Mouse (Mus musculus): ENCODE data around the gene Rab40c.

DNA sequence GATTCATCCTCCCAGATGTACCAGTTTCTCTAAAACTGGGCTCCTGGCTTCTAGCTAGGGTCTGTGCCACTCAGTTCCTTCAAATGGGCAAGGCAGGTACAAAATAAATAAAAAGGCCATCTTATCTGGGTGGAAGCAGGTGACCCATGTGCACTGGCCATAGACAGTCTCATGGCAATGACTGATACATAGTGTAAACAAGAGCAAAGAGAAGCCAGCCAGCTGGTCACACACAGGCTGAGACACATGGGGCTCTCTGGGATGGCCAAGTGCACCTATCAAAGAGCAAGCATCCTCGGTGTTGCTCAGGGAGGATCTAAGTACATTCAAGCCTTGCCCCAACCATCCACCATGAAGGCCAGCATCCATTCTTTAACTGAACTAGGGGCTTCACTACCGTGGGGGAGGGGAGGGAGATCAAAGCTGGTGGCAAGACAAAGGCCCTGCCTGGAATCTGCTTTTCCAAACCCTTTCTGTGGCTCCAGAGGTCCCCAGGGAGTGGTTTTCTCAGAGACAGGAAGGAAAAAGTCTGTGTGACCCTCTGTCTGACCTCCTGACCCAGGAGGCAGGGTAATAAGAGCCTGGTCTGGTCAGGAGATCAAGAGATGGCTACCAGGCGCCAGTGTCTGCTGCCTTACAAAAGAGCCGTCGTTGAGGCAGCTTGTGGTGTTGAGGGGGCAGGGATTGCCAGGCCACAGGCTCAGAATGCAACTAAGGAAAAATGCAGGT is 38.5 kb downstream of the Rab40c start:
- no peak for TF ChIP-seq CTCF (IDR thresholded peaks at IDR 0.05; ENCODE audit: insufficient read depth, low read depth, low read length)
- TF ChIP-seq POLR2A (IDR thresholded peaks at IDR 0.05; ENCODE audit: insufficient read depth, low read depth, low read length), result no peak

Measured in olfactory bulb, adult 2 months (tissue).